Mouse (Mus musculus) heart, embryonic 11.5 days (tissue): ENCODE data around the gene Sh3kbp1. TPM values are rescaled to one million over a fixed set of nuclear protein-coding genes. Genes with fewer than 3 reads are reported as not detected.

Source experiments
- ATAC-seq: fragments of 200-750 bp; cut with Nextera tagmentation; replicated peaks from 2 replicates; pipeline ENCODE4 v1.8.0; 2017; ENCODE audit warnings: moderate library complexity; ENCODE audit not compliant: insufficient number of reproducible peaks, low FRiP score, low TSS enrichment
- H3K27ac ChIP-seq: fragments of 300-500 bp; sonication (generic); 2 replicates; pipeline ENCODE4 v1.5.1; 2014; ENCODE audit warnings: mild to moderate bottlenecking, low read depth, low read length
- H3K27me3 ChIP-seq: fragments of 300-500 bp; sonication (generic); 2 replicates; pipeline ENCODE4 v1.6.1; 2014; ENCODE audit warnings: mild to moderate bottlenecking, low read length, mixed read lengths; ENCODE audit not compliant: control insufficient read depth, insufficient read depth
- H3K36me3 ChIP-seq: fragments of 300-500 bp; sonication (generic); 2 replicates; pipeline ENCODE4 v1.6.1; 2014; ENCODE audit warnings: mild to moderate bottlenecking, low read length, moderate library complexity, mixed read lengths; ENCODE audit not compliant: control insufficient read depth, insufficient read depth
- H3K4me1 ChIP-seq: fragments of 300-500 bp; sonication (generic); 2 replicates; pipeline ENCODE4 v1.6.1; 2014; ENCODE audit warnings: low read length; ENCODE audit not compliant: control insufficient read depth, insufficient read depth
- H3K4me2 ChIP-seq: fragments of 300-500 bp; sonication (generic); 2 replicates; pipeline ENCODE4 v1.6.1; 2014; ENCODE audit warnings: mild to moderate bottlenecking, moderate library complexity
- H3K4me3 ChIP-seq: fragments of 300-500 bp; sonication (generic); 2 replicates; pipeline ENCODE4 v1.5.1; 2014; ENCODE audit warnings: low read depth, low read length
- H3K9ac ChIP-seq: fragments of 300-500 bp; sonication (generic); 2 replicates; pipeline ENCODE4 v1.6.1; 2014; ENCODE audit warnings: mild to moderate bottlenecking, low read depth, low read length, moderate library complexity
- H3K9me3 ChIP-seq: fragments of 300-500 bp; sonication (generic); replicated peaks from 2 replicates; pipeline ENCODE4 v1.6.1; 2016; ENCODE audit warnings: low read length; ENCODE audit not compliant: control insufficient read depth
- WGBS: fragments of 180-500 bp; shearing (Covaris S2); extraction: QIAGEN DNeasy Blood & Tissue Kit; methylation state at CpG from one replicate; pipeline ENCODE4 v1.1.7; 2014; ENCODE audit not compliant: insufficient replicate concordance; 5-methylcytosine and 5-hydroxymethylcytosine counted together
- polyA plus RNA-seq: library from polyadenylated mRNA; unstranded; fragments of >200 nt; fragmentation: Nextera tagmentation; extraction: Ambion mirVana; gene quantifications from 2 replicates; pipeline ENCODE4 v1.2.1, GENCODE M21; 2014

Sh3kbp1 gene
- polyA plus RNA-seq, 1 experiment from 2014 or later = 80.7 TPM

DNA sequence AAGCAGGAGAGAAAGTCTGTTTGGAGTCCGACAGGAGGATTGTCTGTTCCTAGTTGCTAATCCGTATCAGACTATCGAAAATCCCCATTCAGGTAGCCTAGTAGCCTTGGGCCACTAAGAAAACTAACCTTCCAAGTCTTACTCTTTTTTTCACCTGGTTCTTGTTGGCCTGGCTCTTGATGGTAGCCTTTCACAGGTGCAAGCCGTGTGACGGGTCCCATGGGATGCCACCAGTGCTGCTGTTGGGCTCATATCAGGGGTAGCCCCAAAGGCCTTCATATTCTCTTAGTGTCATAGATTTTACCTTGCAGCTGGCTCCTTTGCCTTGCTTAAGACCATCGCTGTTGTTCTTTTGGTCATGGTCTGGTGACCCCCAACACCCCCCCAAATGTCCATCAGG, 82.2 kb downstream of the Sh3kbp1 start:
- H3K27ac ChIP-seq = no peak overlapping the region
- WGBS = 86% methylated on average over 6 of the region's 6 CpGs
- H3K4me2 ChIP-seq = no peak overlapping the region
- no peaks in the 10 kb centered on the region for H3K36me3 ChIP-seq
- no peak overlapping the region for H3K4me3 ChIP-seq
- H3K9ac ChIP-seq = no peak overlapping the region
- no peaks in the 10 kb centered on the region for H3K9me3 ChIP-seq
- H3K27me3 ChIP-seq = no peaks in the 10 kb centered on the region
- H3K4me1 ChIP-seq = peaks cover 5% of the 10 kb centered on the region; the same call in 1 of the 2 replicates
- no peak for ATAC-seq

DNA sequence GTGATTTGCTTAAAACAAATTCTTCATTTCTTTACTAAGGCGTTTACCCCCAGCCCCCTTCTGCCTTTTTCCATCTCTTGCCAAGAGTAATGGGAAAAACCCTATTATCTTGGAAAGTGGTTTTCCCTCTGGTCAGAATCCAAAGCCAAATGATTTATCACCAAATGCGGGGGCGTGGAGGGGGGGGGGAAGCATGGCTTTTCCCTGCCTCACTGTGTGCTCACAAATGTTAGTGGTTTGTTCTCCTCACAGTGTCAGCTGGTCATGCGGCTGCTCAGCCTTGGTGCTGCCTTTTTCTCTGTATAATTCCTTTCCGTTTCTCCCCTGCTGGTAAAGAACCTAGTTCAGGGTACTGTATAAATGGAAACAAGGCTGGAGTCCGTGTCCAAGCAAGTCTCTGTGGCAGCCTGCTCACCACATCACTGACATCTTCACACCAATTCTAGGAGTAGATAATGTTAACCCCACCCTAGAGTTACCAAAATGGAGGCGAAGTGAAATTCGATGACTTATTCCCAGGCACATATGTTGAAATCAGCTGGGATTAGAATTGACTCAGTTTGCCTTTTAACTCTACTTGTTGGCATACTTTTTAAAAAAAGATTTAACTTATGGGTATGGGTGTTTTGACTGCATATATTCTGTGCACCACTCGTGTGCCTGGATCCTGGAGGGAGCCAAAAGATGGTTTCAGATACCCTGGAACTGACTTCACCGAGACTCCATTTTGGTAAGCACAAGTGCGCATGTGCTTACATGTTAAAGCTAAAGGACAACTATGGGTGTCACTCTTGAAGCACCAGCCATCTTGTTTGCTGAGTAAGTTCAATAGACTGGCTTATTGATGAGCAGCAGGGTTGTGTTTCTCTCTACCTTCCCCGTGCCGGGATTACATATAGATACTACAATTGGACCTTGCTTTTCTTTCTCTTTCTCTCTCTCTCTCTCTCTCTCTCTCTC, 84.3 kb downstream of the Sh3kbp1 start:
- no peak overlapping the region for H3K4me3 ChIP-seq
- no peak for ATAC-seq
- no peaks in the 10 kb centered on the region for H3K27me3 ChIP-seq
- H3K9ac ChIP-seq = no peak overlapping the region
- no peaks in the 10 kb centered on the region for H3K36me3 ChIP-seq
- no peaks in the 10 kb centered on the region for H3K9me3 ChIP-seq
- 77% methylated on average over 13 of the region's 13 CpGs for WGBS
- H3K4me1 ChIP-seq = peaks cover 5% of the 10 kb centered on the region; the same call in 1 of the 2 replicates
- no peak overlapping the region for H3K27ac ChIP-seq
- no peak overlapping the region for H3K4me2 ChIP-seq

DNA sequence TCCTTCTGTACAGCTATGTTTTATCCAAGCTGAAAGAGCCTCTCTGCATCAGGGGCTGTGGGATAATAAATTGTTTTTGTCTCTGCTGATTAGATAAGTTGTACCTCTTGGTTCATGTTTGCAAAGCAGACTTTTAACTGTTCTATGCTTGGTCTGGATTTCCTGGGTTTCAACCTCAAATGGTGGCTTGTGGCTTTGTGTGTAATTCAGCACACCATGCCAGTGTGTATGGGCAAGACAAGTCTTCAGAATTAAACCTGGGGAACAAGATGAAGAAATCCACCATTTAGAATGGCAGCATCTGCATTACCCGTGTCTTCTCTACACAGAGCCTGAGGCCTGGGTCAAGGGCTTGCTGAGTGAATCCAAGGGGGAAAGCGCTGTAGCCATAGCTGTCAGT, 86.1 kb downstream of the Sh3kbp1 start:
- no peak overlapping the region for H3K4me3 ChIP-seq
- H3K9ac ChIP-seq = no peak overlapping the region
- H3K27me3 ChIP-seq = no peaks in the 10 kb centered on the region
- ATAC-seq = no peak
- no peaks in the 10 kb centered on the region for H3K9me3 ChIP-seq
- no peak overlapping the region for H3K27ac ChIP-seq
- peaks cover 5% of the 10 kb centered on the region; the same call in 1 of the 2 replicates for H3K4me1 ChIP-seq
- no peaks in the 10 kb centered on the region for H3K36me3 ChIP-seq
- no peak overlapping the region for H3K4me2 ChIP-seq
- WGBS = 70% methylated on average over 2 of the region's 2 CpGs

DNA sequence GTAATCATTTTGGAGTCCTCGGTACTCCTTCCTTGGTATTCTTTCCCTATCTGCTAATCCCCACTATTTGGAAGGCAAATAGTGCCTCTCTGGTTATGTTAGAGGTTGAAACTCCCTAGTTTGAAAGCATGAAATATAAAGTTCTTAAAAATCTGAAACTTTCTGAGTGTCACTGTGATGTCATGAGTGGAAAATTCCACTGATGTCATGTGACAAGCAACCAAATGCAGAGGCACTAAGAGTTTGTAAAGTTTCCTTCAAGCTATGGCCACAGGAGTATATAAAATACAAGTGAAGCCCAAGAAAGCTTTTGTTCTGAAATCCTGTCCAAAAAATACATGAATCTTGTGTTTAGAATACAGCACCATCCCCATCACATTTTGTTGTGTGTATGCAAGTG, 94.3 kb downstream of the Sh3kbp1 start:
- Histone ChIP-seq H3K36me3 (no peaks in the 10 kb centered on the region), H3K4me1 (no peaks in the 10 kb centered on the region), H3K4me2 (no peak overlapping the region), H3K4me3 (no peak overlapping the region), H3K9ac (no peak overlapping the region), H3K9me3 (no peaks in the 10 kb centered on the region), H3K27me3 (no peaks in the 10 kb centered on the region), H3K27ac (no peak overlapping the region)
- WGBS = 84% methylated on average over 1 of the region's 1 CpGs
- ATAC-seq = no peak

- no peaks in the 10 kb centered on the region for H3K4me1 ChIP-seq
- whole genome bisulfite sequencing = 80% methylated on average over 3 of the region's 3 CpGs
- no peaks in the 10 kb centered on the region for H3K36me3 ChIP-seq
- no peak for ATAC-seq
- H3K9ac ChIP-seq = no peak overlapping the region
- no peaks in the 10 kb centered on the region for H3K27me3 ChIP-seq
- no peak overlapping the region for H3K4me3 ChIP-seq
- no peak overlapping the region for H3K4me2 ChIP-seq
- no peaks in the 10 kb centered on the region for H3K9me3 ChIP-seq
- no peak overlapping the region for H3K27ac ChIP-seq
Measured at GRCm38 (mm10) chrX:159731421-159731820, 104.3 kb downstream of the Sh3kbp1 start.

DNA sequence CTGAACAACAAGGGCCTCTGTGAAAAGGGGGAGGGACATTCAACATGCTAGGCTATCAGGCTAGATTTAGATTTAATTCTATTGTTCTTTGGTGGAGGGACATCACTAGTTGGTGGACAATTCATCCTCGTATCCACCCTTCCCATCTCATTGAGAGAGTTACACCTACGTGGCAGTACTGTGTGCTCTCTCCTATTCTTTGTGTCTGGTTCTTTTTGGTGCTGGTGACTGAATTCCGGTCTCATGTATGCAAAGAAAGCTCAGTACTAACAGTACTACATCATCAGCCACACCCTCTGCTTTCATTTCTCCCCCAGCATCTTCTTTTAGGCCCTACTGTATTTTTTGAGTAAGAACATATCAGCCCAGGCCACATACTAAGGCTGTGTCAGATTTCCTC, 105.8 kb downstream of the Sh3kbp1 start:
- H3K9me3 ChIP-seq = no peaks in the 10 kb centered on the region
- ATAC-seq = no peak
- no peaks in the 10 kb centered on the region for H3K27me3 ChIP-seq
- no peaks in the 10 kb centered on the region for H3K4me1 ChIP-seq
- H3K27ac ChIP-seq = no peak overlapping the region
- no peak overlapping the region for H3K9ac ChIP-seq
- no peaks in the 10 kb centered on the region for H3K36me3 ChIP-seq
- H3K4me2 ChIP-seq = no peak overlapping the region
- H3K4me3 ChIP-seq = no peak overlapping the region
- 80% methylated on average over 3 of the region's 3 CpGs for WGBS

- Histone ChIP-seq H3K9ac (no peak overlapping the region), H3K4me2 (no peak overlapping the region), H3K9me3 (no peaks in the 10 kb centered on the region), H3K4me1 (no peaks in the 10 kb centered on the region), H3K27ac (no peak overlapping the region), H3K36me3 (no peaks in the 10 kb centered on the region), H3K27me3 (no peaks in the 10 kb centered on the region), H3K4me3 (no peak overlapping the region)
- no peak for ATAC-seq
- 80% methylated on average over 2 of the region's 2 CpGs for WGBS
Measured at GRCm38 (mm10) chrX:159733948-159734347, 106.9 kb downstream of the Sh3kbp1 start.

DNA sequence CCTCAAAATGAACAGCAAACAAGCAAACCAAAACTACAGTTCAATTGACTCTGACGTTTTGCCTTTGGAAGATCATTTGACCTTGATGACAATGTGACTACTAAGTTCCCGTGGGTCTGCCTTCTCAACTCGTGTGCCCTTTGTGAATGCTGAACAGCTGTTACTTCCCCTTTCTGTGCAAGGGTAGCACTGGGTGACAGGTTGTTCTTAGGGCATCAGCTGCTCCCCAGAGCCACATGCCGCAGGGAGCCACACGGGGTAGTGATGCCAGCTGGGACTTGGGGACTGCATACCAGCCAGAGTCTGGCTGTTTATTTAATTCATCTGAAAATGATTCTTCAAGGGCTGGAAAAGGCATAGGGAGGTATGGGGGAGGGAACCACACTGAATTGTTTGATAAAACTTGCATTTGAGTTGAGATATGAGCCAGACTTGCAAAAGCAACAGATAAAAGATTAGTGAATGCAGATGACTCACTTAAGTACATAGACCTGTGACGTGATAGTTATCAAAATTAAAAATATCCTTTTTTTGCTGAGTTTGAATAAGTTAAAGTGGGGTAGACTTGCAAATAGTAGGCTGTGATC, 108.5 kb downstream of the Sh3kbp1 start:
- Histone ChIP-seq H3K4me3 (no peak overlapping the region), H3K4me1 (no peaks in the 10 kb centered on the region), H3K27ac (no peak overlapping the region), H3K27me3 (no peaks in the 10 kb centered on the region), H3K36me3 (no peaks in the 10 kb centered on the region), H3K4me2 (no peak overlapping the region), H3K9ac (no peak overlapping the region), H3K9me3 (no peaks in the 10 kb centered on the region)
- WGBS = 43% methylated on average over 6 of the region's 6 CpGs
- ATAC-seq = no peak
